Mouse (Mus musculus): Measurements from ENCODE around the gene Sept8. TPM values are rescaled to one million over a fixed set of nuclear protein-coding genes. Genes with fewer than 3 reads are reported as not detected.

Sept8 gene
- 29.7 TPM for polyA plus RNA-seq (2014; fragmentation: Illumina TruSeq; extraction: RNeasy Lipid Tissue Mini Kit (QIAGEN cat#74804))

DNA sequence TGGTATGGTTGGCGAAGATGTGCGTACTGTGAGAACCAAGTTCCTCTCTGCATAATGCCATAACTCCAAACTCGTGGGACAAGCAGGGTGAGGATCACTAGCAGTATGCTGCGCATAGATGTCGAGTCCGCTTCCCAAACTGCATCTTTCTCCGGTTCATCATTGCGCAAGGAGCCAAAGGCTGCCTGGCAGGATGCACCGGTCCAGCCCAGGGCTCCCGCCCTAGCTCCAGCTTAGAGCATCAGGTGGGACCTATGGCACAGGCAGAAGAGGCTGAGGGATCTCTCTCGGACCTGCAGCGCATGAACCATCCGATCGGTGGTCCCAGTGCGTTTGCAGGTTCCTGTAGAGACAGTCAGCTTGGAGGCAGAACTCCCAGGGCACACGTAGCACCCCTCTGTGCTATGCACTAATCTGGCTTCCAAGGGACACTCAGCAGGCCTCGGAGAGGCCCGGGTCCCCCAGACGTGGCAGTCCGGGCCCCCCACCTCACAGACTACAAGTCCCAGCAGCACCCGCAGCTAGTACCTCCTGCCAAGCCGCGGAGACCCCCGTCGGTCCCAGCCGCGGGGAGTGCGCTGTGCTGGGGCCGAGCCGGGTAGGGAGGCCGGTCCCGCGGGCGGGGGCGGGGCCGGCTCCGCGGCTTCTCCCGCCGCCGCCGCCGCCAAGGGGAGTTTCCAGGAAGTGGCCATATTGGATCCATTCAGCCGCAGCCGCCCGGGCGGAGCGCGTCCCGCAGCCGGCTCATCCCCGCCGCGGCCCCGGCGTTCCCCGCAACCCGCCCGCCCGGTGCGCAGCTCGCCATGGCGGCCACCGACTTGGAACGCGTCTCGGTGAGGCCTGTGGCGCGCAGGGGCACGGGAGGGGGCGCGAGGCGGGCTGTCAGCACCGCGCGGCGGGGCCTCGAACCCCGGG, at the start of gene Sept8:
Sept8 (plus strand) TSS at position 51 of the 915 bp plus-strand sequence.

DNA sequence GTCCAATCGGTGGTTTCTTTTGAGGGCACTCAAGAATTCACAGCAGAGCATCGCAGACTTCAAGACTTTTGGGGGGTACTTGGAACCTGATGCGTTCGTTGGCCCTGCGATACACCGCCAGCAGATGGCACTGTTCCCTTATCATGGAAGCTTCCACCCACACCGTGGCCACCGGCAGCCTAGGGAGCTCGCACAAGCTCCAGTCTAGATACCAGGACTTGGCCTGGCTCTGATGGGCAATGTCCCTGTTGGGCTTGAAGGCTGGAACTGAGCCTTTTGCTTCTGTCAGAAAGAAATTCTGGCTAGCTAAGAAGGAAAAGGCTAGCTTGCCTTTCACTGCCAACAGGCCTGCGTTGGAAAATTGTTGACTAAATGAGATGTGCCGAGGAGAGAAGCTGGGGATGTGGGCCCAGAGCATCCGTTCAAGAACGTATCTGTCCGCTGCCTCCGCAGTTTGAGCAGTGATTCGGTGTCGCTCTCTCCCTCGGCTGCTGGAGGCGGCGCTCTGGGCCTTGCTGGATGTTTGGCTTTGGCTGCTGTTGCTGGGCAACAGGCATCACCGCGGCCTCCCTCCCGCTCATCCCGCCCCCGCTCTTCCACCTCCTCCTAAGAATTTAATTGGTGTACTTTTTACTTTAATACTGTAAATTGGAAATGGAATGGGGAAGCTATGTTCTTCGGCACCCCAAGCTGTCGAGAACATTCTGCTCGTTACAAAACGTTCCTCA, 48.9 kb upstream of the Sept8 start, which contains the start of gene Gm9837:
Gm9837 (minus strand) TSS at position 512 of the 728 bp plus-strand sequence.

DNA sequence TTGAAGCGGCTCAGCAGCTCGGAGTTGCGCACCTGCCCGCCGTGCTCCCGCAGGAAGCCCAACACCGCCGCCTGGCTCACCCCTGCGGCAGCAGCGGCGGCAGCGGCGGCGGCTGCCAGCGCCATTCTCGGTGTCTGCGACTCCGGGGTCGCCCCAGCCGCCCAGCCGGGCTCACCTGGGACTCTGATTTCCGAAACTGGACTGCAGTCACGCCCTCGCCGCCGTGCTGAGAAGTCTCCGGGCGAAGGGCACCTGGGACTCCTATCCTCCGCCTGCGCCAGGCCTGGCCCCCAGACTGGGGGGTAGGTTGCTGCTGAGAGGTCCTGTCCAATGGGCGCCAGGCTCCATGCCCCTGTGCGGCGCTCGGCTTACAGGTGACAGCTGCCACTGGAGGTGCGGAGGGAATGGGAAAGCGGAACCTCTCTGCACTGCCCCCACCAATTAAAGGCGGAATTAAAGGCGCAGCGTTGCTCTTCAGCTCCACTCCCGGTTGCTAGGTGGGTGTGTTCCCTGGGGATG, 39.2 kb upstream of the Sept8 start, which contains the start of the genes Gm9945 and Sowaha:
Gm9945 (plus strand) TSS at position 384 of the 519 bp plus-strand sequence.
Sowaha (minus strand) TSS at position 492 of the 519 bp plus-strand sequence.

DNA sequence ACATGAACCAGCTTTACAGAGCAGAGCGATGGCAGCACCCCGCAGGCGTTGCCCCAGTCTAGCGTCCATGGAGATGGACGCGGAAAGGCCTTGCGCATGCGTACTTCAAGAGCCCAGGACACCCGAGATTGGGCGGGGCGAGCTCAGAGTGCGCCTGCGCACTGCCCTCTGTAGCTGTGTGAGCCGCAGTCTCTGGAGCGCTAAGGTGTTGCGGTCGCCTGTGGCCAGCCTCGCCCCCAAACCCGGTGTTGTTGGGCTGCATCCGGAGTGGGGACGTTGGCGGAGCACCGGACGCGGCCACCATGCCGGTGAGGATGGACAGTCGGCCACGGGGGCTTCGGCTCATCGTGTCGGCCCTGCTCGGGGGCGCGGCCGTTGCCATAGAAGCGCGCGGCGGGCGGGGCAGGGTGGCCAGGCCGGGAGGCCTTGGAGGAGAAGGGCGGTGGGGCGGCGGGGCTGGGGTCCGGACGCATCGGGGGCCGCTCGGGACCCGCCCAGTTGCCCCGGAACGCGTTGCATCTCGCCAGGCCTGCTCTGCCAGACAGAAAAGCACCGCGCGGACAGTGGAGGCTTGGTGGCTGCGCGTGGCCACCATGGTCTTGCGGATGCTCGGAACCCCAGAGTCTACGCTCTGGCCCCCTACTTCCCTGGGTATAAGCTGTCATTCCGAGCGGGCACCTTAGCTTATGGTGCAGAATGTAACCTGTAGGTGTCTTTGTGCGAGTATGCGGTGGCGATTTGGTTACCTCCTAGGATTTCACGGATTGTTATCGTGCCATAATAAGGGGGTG, 48.4 kb downstream of the Sept8 start, which contains the start of gene Kif3a:
Kif3a (plus strand) TSS at position 156 of the 791 bp plus-strand sequence.

Other genes with a start within 250 kb of the Sept8 start
- 905 TPM for gene Hspa4, start 218.8 kb upstream of the Sept8 start, polyA plus RNA-seq (2014; fragmentation: Illumina TruSeq; extraction: RNeasy Lipid Tissue Mini Kit (QIAGEN cat#74804))
- gene Zcchc10, start 194.6 kb upstream of the Sept8 start, polyA plus RNA-seq (2014; fragmentation: Illumina TruSeq; extraction: RNeasy Lipid Tissue Mini Kit (QIAGEN cat#74804)) = 66.5 TPM
- 457 TPM for gene Aff4, start 168.4 kb upstream of the Sept8 start, polyA plus RNA-seq (2014; fragmentation: Illumina TruSeq; extraction: RNeasy Lipid Tissue Mini Kit (QIAGEN cat#74804))
- gene Leap2, start 96.1 kb upstream of the Sept8 start, polyA plus RNA-seq (2014; fragmentation: Illumina TruSeq; extraction: RNeasy Lipid Tissue Mini Kit (QIAGEN cat#74804)) = not detected
- gene Uqcrq, start 88.4 kb upstream of the Sept8 start, polyA plus RNA-seq (2014; fragmentation: Illumina TruSeq; extraction: RNeasy Lipid Tissue Mini Kit (QIAGEN cat#74804)) = 15.5 TPM
- gene Gdf9, start 88.2 kb upstream of the Sept8 start, polyA plus RNA-seq (2014; fragmentation: Illumina TruSeq; extraction: RNeasy Lipid Tissue Mini Kit (QIAGEN cat#74804)) = 29.0 TPM
- gene Gm10447, start 62.1 kb upstream of the Sept8 start, polyA plus RNA-seq (2014; fragmentation: Illumina TruSeq; extraction: RNeasy Lipid Tissue Mini Kit (QIAGEN cat#74804)) = not detected
- gene Shroom1, start 62.1 kb upstream of the Sept8 start, polyA plus RNA-seq (2014; fragmentation: Illumina TruSeq; extraction: RNeasy Lipid Tissue Mini Kit (QIAGEN cat#74804)) = 0.26 TPM
- not detected for gene Gm9837, start 48.8 kb upstream of the Sept8 start, polyA plus RNA-seq (2014; fragmentation: Illumina TruSeq; extraction: RNeasy Lipid Tissue Mini Kit (QIAGEN cat#74804))
- not detected for gene Gm9945, start 39.1 kb upstream of the Sept8 start, polyA plus RNA-seq (2014; fragmentation: Illumina TruSeq; extraction: RNeasy Lipid Tissue Mini Kit (QIAGEN cat#74804))
- 2.1 TPM for gene Sowaha, start 39.0 kb upstream of the Sept8 start, polyA plus RNA-seq (2014; fragmentation: Illumina TruSeq; extraction: RNeasy Lipid Tissue Mini Kit (QIAGEN cat#74804))
- 44.1 TPM for gene Kif3a, start 48.1 kb downstream of the Sept8 start, polyA plus RNA-seq (2014; fragmentation: Illumina TruSeq; extraction: RNeasy Lipid Tissue Mini Kit (QIAGEN cat#74804))
- not detected for gene Il4, start 99.4 kb downstream of the Sept8 start, polyA plus RNA-seq (2014; fragmentation: Illumina TruSeq; extraction: RNeasy Lipid Tissue Mini Kit (QIAGEN cat#74804))
- gene Il13, start 115.4 kb downstream of the Sept8 start, polyA plus RNA-seq (2014; fragmentation: Illumina TruSeq; extraction: RNeasy Lipid Tissue Mini Kit (QIAGEN cat#74804)) = not detected
- 71.6 TPM for gene Rad50, start 188.1 kb downstream of the Sept8 start, polyA plus RNA-seq (2014; fragmentation: Illumina TruSeq; extraction: RNeasy Lipid Tissue Mini Kit (QIAGEN cat#74804))
- not detected for gene Il5, start 201.5 kb downstream of the Sept8 start, polyA plus RNA-seq (2014; fragmentation: Illumina TruSeq; extraction: RNeasy Lipid Tissue Mini Kit (QIAGEN cat#74804))

All from ovary, adult 10 weeks (tissue).